In the genomic region with DNA sequence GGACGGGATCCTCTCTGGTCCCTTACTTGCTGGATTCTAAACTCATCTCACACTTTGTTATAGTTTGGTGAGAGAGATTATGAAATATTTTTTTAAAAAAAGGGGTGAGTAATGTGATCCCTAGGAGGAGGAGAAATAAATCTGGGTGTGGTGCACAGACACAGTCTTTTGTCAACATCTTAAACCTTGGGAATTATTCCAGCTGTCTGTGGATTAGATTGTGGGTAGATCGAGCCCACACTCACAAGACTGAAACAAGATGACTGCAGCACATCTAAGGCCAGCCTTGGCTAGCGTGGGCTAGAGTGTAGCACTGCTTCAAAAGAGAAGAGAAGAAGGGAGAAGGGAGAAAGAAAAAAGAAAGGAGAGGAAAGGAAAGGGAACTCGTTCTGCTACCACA, we compare ENCODE assay signal across 26 mouse cellular contexts.
"Had no signal": no experiment of that assay in that cellular context is flagged by ENCODE, and none has a peak within 500 bp of the region (broad histone marks: within the 10 kb centered on the region; RNA-seq: fewer than 3 reads in every experiment).

No protein-coding gene starts in this region.

- H3K4me1 ChIP-seq: heart, embryonic 13.5 days; kidney, embryonic 15.5 days; limb, embryonic 10.5 days; limb, embryonic 12.5 days; liver, embryonic 13.5 days had no signal

- H3K9ac ChIP-seq: heart, embryonic 13.5 days; heart, embryonic 15.5 days; hindbrain, embryonic 13.5 days; hindbrain, embryonic 15.5 days; kidney, embryonic 15.5 days; limb, embryonic 12.5 days; liver, embryonic 13.5 days had no signal

- H3K9me3 ChIP-seq: heart, embryonic 13.5 days; heart, embryonic 15.5 days; hindbrain, embryonic 13.5 days; hindbrain, embryonic 15.5 days; kidney, embryonic 15.5 days; limb, embryonic 10.5 days; limb, embryonic 12.5 days; liver, embryonic 13.5 days had no signal

- H3K27ac ChIP-seq: heart, adult 2 months; heart, embryonic 13.5 days; heart, embryonic 15.5 days; hindbrain, embryonic 15.5 days; hindbrain, postnatal 0 days; kidney, embryonic 15.5 days; kidney, postnatal 0 days; limb, embryonic 10.5 days; limb, embryonic 12.5 days; liver, embryonic 13.5 days had no signal

- DNase-seq: gastrocnemius, postnatal 14 days; gastrocnemius, postnatal 36 days; heart, adult 2 months; heart, postnatal 14 days; heart, postnatal 36 days; kidney, adult 11 months; kidney, adult 2 months; kidney, adult 9 months; kidney, postnatal 14 days; kidney, postnatal 36 days; layer of hippocampus, adult 9-11 months; layer of hippocampus, postnatal 36 days; liver; liver, embryonic 13.5 days had no signal

- H3K36me3 ChIP-seq: heart, embryonic 13.5 days; heart, embryonic 15.5 days; hindbrain, embryonic 13.5 days; hindbrain, embryonic 15.5 days; kidney, embryonic 15.5 days; limb, embryonic 10.5 days; limb, embryonic 12.5 days; liver, embryonic 13.5 days had no signal

- H3K27me3 ChIP-seq: hindbrain, embryonic 13.5 days; hindbrain, embryonic 15.5 days; liver, embryonic 13.5 days had no signal

- H3K4me2 ChIP-seq: heart, embryonic 11.5 days; heart, embryonic 13.5 days; heart, embryonic 15.5 days; hindbrain, embryonic 13.5 days; hindbrain, embryonic 15.5 days; kidney, embryonic 15.5 days; limb, embryonic 12.5 days; liver, embryonic 11.5 days; liver, embryonic 13.5 days had no signal

- ATAC-seq: hindbrain, postnatal 0 days; intestine, embryonic 16.5 days had no signal

- H3K4me3 ChIP-seq: heart, adult 2 months; heart, embryonic 13.5 days; heart, embryonic 15.5 days; hindbrain, embryonic 13.5 days; hindbrain, embryonic 15.5 days; kidney, embryonic 15.5 days; limb, embryonic 10.5 days; limb, embryonic 12.5 days; liver, embryonic 13.5 days had no signal
